In genomic region chr12:87289100-87289499, GRCm38 (mm10) we compare ENCODE assay signal across 31 mouse cellular contexts. TPM values are rescaled to one million over a fixed set of nuclear protein-coding genes. Genes with fewer than 3 reads are reported as not detected.
"Had no signal": no experiment of that assay in that cellular context is flagged by ENCODE, and none has a peak within 500 bp of the region (broad histone marks: within the 10 kb centered on the region; RNA-seq: fewer than 3 reads in every experiment).

No protein-coding gene starts in this region.

- H3K9me3 ChIP-seq: embryonic facial prominence, embryonic 10.5 days; embryonic facial prominence, embryonic 12.5 days; embryonic facial prominence, embryonic 13.5 days; embryonic facial prominence, embryonic 15.5 days; forebrain, embryonic 10.5 days; forebrain, embryonic 12.5 days; forebrain, embryonic 13.5 days; forebrain, embryonic 15.5 days had no signal

- H3K4me1 ChIP-seq: embryonic facial prominence, embryonic 10.5 days; embryonic facial prominence, embryonic 12.5 days; embryonic facial prominence, embryonic 13.5 days; embryonic facial prominence, embryonic 15.5 days; forebrain, embryonic 12.5 days; forebrain, embryonic 13.5 days; forebrain, embryonic 15.5 days had no signal

- H3K9ac ChIP-seq: embryonic facial prominence, embryonic 12.5 days; embryonic facial prominence, embryonic 13.5 days; embryonic facial prominence, embryonic 15.5 days; forebrain, embryonic 12.5 days; forebrain, embryonic 13.5 days; forebrain, embryonic 15.5 days; forebrain, postnatal 0 days had no signal

- H3K27me3 ChIP-seq: embryonic facial prominence, embryonic 12.5 days; embryonic facial prominence, embryonic 13.5 days; embryonic facial prominence, embryonic 15.5 days; forebrain, embryonic 12.5 days; forebrain, embryonic 13.5 days; forebrain, embryonic 15.5 days had no signal

- H3K4me3 ChIP-seq: embryonic facial prominence, embryonic 10.5 days; embryonic facial prominence, embryonic 12.5 days; embryonic facial prominence, embryonic 13.5 days; embryonic facial prominence, embryonic 15.5 days; erythroblast, embryonic 14.5 days; forebrain, embryonic 10.5 days; forebrain, embryonic 12.5 days; forebrain, embryonic 13.5 days; forebrain, embryonic 15.5 days; gastrocnemius, adult 2 months; heart, adult 2 months had no signal

- ATAC-seq: forebrain, embryonic 13.5 days; forebrain, embryonic 14.5 days; forebrain, embryonic 15.5 days; forebrain, embryonic 16.5 days; forebrain, postnatal 0 days had no signal

- DNase-seq: cerebellum, adult 9-11 months; cerebellum, postnatal 10 days; cerebellum, postnatal 14 days; cerebellum, postnatal 25 days; cerebellum, postnatal 36 days; embryo, embryonic 11 days; forebrain, postnatal 0 days; gastrocnemius, adult 2 months; gastrocnemius, postnatal 10 days; gastrocnemius, postnatal 14 days; gastrocnemius, postnatal 25 days; gastrocnemius, postnatal 36 days; heart, adult 11 months; heart, adult 18-20 months; heart, adult 2 months had no signal

- H3K27ac ChIP-seq: embryonic facial prominence, embryonic 10.5 days; embryonic facial prominence, embryonic 12.5 days; embryonic facial prominence, embryonic 13.5 days; embryonic facial prominence, embryonic 15.5 days; forebrain, embryonic 10.5 days; forebrain, embryonic 12.5 days; forebrain, embryonic 13.5 days; forebrain, embryonic 15.5 days; gastrocnemius, adult 2 months; heart, adult 2 months had no signal

- H3K36me3 ChIP-seq: embryonic facial prominence, embryonic 10.5 days; embryonic facial prominence, embryonic 12.5 days; embryonic facial prominence, embryonic 13.5 days; embryonic facial prominence, embryonic 15.5 days; forebrain, embryonic 10.5 days; forebrain, embryonic 12.5 days; forebrain, embryonic 15.5 days had no signal

RNA-seq across cellular contexts. Expression of gene Ism2, which starts 10.4 kb away (rescaled TPM):
- total RNA-seq: common myeloid progenitor, adult 5-6 weeks; gastrocnemius, adult 18-20 months; gastrocnemius, adult 2 months; gastrocnemius, adult 8-10 months; gastrocnemius, postnatal 10 days; gastrocnemius, postnatal 25 days; gastrocnemius, postnatal 36 days; granulocyte monocyte progenitor cell, adult 5-6 weeks; heart, adult 18-20 months; heart, adult 2 months; heart, adult 8-10 months had no signal
- polyA plus RNA-seq: erythroblast, embryonic 14.5 days had no signal

RNA-seq across cellular contexts. Expression of gene Noxred1, which starts 50.6 kb away (rescaled TPM):
- total RNA-seq: common myeloid progenitor, adult 5-6 weeks; granulocyte monocyte progenitor cell, adult 5-6 weeks had no signal
